Mouse (Mus musculus) CH12.LX (cell line): ENCODE measurements around the gene Safb. TPM values are rescaled to one million over a fixed set of nuclear protein-coding genes. Genes with fewer than 3 reads are reported as not detected.

Experiments used
- DNase-seq: peaks from one replicate; pipeline ENCODE4 v3.0.0-alpha.2; 2013; ENCODE audit errors: extremely low read depth
- H3K27ac ChIP-seq: 2 replicates; pipeline ENCODE4 v1.5.1; 2012; ENCODE audit warnings: low read depth, mild to moderate bottlenecking, control low read depth, moderate library complexity; ENCODE audit not compliant: insufficient read depth
- H3K27me3 ChIP-seq: replicated peaks from 2 replicates; pipeline ENCODE3; 2012; ENCODE audit warnings: inconsistent platforms
- H3K36me3 ChIP-seq, 2 experiments: replicated peaks in 1 of 2; 2 replicates each; pipeline versions ENCODE3 to v1.6.1; 2012; ENCODE audit warnings: inconsistent platforms in 1 of 2, low read length in 1 of 2, mild to moderate bottlenecking in 1 of 2, mixed read lengths in 1 of 2, moderate library complexity in 1 of 2; ENCODE audit not compliant: control insufficient read depth in 1 of 2, insufficient read depth in 1 of 2
- H3K4me1 ChIP-seq, 2 experiments: 2 replicates each; pipeline ENCODE4 v1.6.1; 2012; ENCODE audit warnings: inconsistent platforms in 1 of 2, moderate library complexity in 1 of 2; ENCODE audit not compliant: insufficient read depth in 2 of 2, control insufficient read depth in 1 of 2
- H3K4me2 ChIP-seq: 2 replicates; pipeline ENCODE4 v1.6.1; 2012; ENCODE audit warnings: low read depth, mild to moderate bottlenecking, control low read depth; ENCODE audit not compliant: poor library complexity, insufficient read depth, severe bottlenecking
- H3K4me3 ChIP-seq, 3 experiments: fragments of 150-350 bp in 1 of 3; sonication (generic) in 1 of 3; replicated peaks in 1 of 3; 2 replicates each; pipeline versions ENCODE3 to v1.5.1; 2011 to 2012; ENCODE audit warnings: low read depth in 2 of 3, low read length in 2 of 3, mild to moderate bottlenecking in 2 of 3, moderate library complexity in 2 of 3, control low read depth in 1 of 3, improper control_type of control experiment in 1 of 3, inconsistent platforms in 1 of 3, mixed read lengths in 1 of 3; ENCODE audit not compliant: poor library complexity in 1 of 3
- H3K79me2 ChIP-seq: replicated peaks from 2 replicates; pipeline ENCODE4 v1.6.1; 2012; ENCODE audit warnings: mild to moderate bottlenecking, moderate library complexity; ENCODE audit not compliant: control insufficient read depth, poor library complexity, insufficient read depth, severe bottlenecking; ENCODE audit errors: extremely low read depth
- H3K9ac ChIP-seq: 2 replicates; pipeline ENCODE4 v1.6.1; 2012; ENCODE audit warnings: low read depth, mild to moderate bottlenecking, control low read depth, moderate library complexity; ENCODE audit not compliant: insufficient read depth
- H3K9me3 ChIP-seq: replicated peaks from 2 replicates; pipeline ENCODE3; 2012; ENCODE audit warnings: low read length, inconsistent platforms, mixed read lengths
- CHD1 ChIP-seq: IDR thresholded peaks from 2 replicates; pipeline ENCODE4 v1.6.1; 2012; ENCODE audit warnings: low read depth, low read length, improper control_type of control experiment, inconsistent platforms
- CHD2 ChIP-seq: IDR thresholded peaks from 2 replicates; pipeline ENCODE4 v1.6.1; 2011; ENCODE audit warnings: low read length, improper control_type of control experiment
- EP300 ChIP-seq: IDR thresholded peaks from 2 replicates; pipeline ENCODE4 v1.6.1; 2011; ENCODE audit warnings: low read length, improper control_type of control experiment
- GABPA ChIP-seq: IDR thresholded peaks from 2 replicates; pipeline ENCODE4 v1.6.1; 2012; ENCODE audit warnings: low read depth, low read length, improper control_type of control experiment, inconsistent platforms; ENCODE audit not compliant: insufficient replicate concordance
- HCFC1 ChIP-seq: IDR thresholded peaks from 2 replicates; pipeline ENCODE4 v1.6.1; 2012; ENCODE audit warnings: low read depth, mild to moderate bottlenecking, inconsistent platforms, low read length, improper control_type of control experiment
- IRF4 ChIP-seq: IDR thresholded peaks from 2 replicates; pipeline ENCODE4 v1.6.1; 2014; ENCODE audit warnings: low read depth, mild to moderate bottlenecking, inconsistent platforms, low read length, improper control_type of control experiment
- JUN ChIP-seq: IDR thresholded peaks from 2 replicates; pipeline ENCODE4 v1.6.1; 2011; ENCODE audit warnings: low read depth, mild to moderate bottlenecking, low read length, improper control_type of control experiment, moderate library complexity; ENCODE audit not compliant: insufficient read depth
- KAT2A ChIP-seq: IDR thresholded peaks from 2 replicates; pipeline ENCODE4 v1.6.1; 2012; ENCODE audit warnings: low read length, improper control_type of control experiment, inconsistent platforms; ENCODE audit not compliant: insufficient replicate concordance
- MEF2A ChIP-seq: IDR thresholded peaks from 2 replicates; pipeline ENCODE4 v1.6.1; 2014; ENCODE audit warnings: low read depth, mild to moderate bottlenecking, inconsistent platforms, low read length, improper control_type of control experiment, borderline replicate concordance
- NELFE ChIP-seq: IDR thresholded peaks from 2 replicates; pipeline ENCODE4 v1.6.1; 2011; ENCODE audit warnings: low read depth, low read length, improper control_type of control experiment
- RCOR1 ChIP-seq: conservative IDR thresholded peaks from 2 replicates; pipeline ENCODE4 v1.6.1; 2012; ENCODE audit warnings: low read depth, mild to moderate bottlenecking, inconsistent platforms, low read length, improper control_type of control experiment
- SIN3A ChIP-seq: IDR thresholded peaks from 2 replicates; pipeline ENCODE4 v1.6.1; 2012; ENCODE audit warnings: low read length, improper control_type of control experiment, inconsistent platforms
- UBTF ChIP-seq: IDR thresholded peaks from 2 replicates; pipeline ENCODE4 v1.6.1; 2012; ENCODE audit warnings: low read depth, mild to moderate bottlenecking, inconsistent platforms, low read length, improper control_type of control experiment, moderate library complexity
- USF2 ChIP-seq: conservative IDR thresholded peaks from 2 replicates; pipeline ENCODE4 v1.6.1; 2011; ENCODE audit warnings: low read depth, low read length, improper control_type of control experiment
- ZMIZ1 ChIP-seq: IDR thresholded peaks from 2 replicates; pipeline ENCODE4 v1.6.1; 2012; ENCODE audit warnings: low read depth, mild to moderate bottlenecking, inconsistent platforms, low read length, improper control_type of control experiment
- dilution Hi-C: fragments of 300-500 bp; cut with MboI; formaldehyde crosslinking; loops from 2 replicates; pipeline ENCODE4 v1.14.3; 2020; ENCODE audit warnings: low sequenced_read_pairs; ENCODE audit not compliant: extremely low pct_unique_long_range_greater_than_20kb, extremely low pct_ligation_motif_present
- in situ Hi-C: fragments of 300-500 bp; cut with MboI; formaldehyde crosslinking; loops from 3 replicates; pipeline ENCODE4 v1.14.3; 2019; ENCODE audit warnings: low sequenced_read_pairs, low pct_ligation_motif_present, low pct_unique_long_range_greater_than_20kb, mixed read lengths
- polyA plus RNA-seq: library from polyadenylated mRNA; unstranded; fragments of >175 nt; gene quantifications from 2 replicates; pipeline ENCODE4 v1.2.1, GENCODE M21; 2012; ENCODE audit warnings: low read depth; ENCODE audit not compliant: insufficient read length
- total RNA-seq, 2 experiments: library from RNA; depleted of rRNA; stranded (reverse); fragments of 300-350 nt in 1 of 2; fragments of >200 nt in 1 of 2; gene quantifications; 2 replicates each; pipeline ENCODE4 v1.2.3; 2012 to 2014

Safb gene
- total and polyA plus RNA-seq, 3 experiments: 25.4 to 135 (median 75.9) TPM

DNA sequence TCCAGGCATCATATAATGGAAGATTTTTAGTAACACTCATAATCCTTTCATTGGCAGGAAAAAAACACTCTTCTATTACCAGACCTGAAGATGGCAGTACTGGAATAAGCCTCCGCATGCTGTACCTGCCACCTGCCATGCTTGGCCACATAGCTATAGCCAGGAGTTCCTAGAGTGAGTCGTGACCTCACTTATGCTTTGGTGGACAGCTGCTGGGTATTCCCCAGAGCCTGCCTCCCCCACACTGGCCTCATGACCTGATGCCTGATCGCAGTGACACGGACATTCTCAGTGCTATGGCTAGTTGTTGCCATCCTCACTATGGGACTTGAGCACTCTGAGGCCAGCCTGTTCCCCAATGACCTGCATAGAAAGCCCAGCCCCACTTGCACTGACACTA, 14.3 kb upstream of the Safb start:
- H3K27me3 ChIP-seq: no peaks in the 10 kb centered on the region
- no peak overlapping the region for H3K4me2 ChIP-seq
- H3K36me3 ChIP-seq: peaks cover 90 to 97% of the 10 kb centered on the region in 2 experiments
- no peak for DNase-seq
- no peak overlapping the region for H3K27ac ChIP-seq
- in situ Hi-C loops: no loop called here
- H3K79me2 ChIP-seq: no peaks in the 10 kb centered on the region
- H3K4me3 ChIP-seq: no peak overlapping the region
- dilution Hi-C loops: no loop called here
- H3K9ac ChIP-seq: no peak overlapping the region
- H3K9me3 ChIP-seq: no peaks in the 10 kb centered on the region
- H3K4me1 ChIP-seq: no peaks in the 10 kb centered on the region
- TF ChIP-seq HCFC1 (no peak), USF2 (no peak), SIN3A (no peak), CHD1 (no peak), MEF2A (no peak), NELFE (no peak), CHD2 (no peak), IRF4 (no peak), GABPA (no peak), JUN (no peak)

DNA sequence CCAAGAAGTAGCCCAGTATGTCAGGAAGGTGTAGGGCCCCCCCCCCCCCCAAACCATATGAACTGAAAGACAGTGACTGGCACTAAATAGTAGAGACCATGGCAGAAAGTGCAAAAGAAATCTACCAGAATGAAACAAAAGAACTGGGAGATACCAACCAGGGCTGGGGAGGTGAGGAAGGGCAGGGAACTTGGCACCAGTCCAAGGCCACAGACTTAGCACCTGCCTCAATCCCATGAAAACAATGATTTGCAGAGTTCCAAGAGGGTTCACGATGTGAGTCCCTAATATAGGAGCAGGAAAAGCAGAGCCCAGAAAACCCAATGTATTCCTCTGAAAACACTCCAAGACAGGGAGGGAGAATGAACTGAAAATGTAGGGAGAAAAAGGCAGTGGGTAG, 12.5 kb upstream of the Safb start:
- Histone ChIP-seq H3K4me1 (no peaks in the 10 kb centered on the region), H3K9ac (no peak overlapping the region), H3K4me2 (no peak overlapping the region), H3K4me3 (no peak overlapping the region), H3K27me3 (no peaks in the 10 kb centered on the region), H3K9me3 (no peaks in the 10 kb centered on the region), H3K79me2 (no peaks in the 10 kb centered on the region), H3K36me3 (peaks cover 86 to 93% of the 10 kb centered on the region in 2 experiments), H3K27ac (no peak overlapping the region)
- DNase-seq: no peak
- no peak for TF ChIP-seq UBTF
- TF ChIP-seq HCFC1: no peak
- no peak for TF ChIP-seq KAT2A
- TF ChIP-seq RCOR1: no peak
- TF ChIP-seq EP300: no peak
- TF ChIP-seq ZMIZ1: no peak
- dilution Hi-C loops (no loop called here), in situ Hi-C loops (no loop called here)
